Mouse (Mus musculus) right cerebral cortex, adult 2 months (tissue): ENCODE data around the gene Trmt2b.
"Not testable (repeated sequence)": the region's sequence is repeated elsewhere in the genome, so short reads cannot be mapped to it uniquely, and the experiment has no call there.

ENCODE experiments used
- DNase-seq, 2 experiments: peaks; one replicate each; pipeline ENCODE4 v3.0.0; 2021 to 2022; ENCODE audit warnings: low spot score in 2 of 2

Trmt2b gene

DNA sequence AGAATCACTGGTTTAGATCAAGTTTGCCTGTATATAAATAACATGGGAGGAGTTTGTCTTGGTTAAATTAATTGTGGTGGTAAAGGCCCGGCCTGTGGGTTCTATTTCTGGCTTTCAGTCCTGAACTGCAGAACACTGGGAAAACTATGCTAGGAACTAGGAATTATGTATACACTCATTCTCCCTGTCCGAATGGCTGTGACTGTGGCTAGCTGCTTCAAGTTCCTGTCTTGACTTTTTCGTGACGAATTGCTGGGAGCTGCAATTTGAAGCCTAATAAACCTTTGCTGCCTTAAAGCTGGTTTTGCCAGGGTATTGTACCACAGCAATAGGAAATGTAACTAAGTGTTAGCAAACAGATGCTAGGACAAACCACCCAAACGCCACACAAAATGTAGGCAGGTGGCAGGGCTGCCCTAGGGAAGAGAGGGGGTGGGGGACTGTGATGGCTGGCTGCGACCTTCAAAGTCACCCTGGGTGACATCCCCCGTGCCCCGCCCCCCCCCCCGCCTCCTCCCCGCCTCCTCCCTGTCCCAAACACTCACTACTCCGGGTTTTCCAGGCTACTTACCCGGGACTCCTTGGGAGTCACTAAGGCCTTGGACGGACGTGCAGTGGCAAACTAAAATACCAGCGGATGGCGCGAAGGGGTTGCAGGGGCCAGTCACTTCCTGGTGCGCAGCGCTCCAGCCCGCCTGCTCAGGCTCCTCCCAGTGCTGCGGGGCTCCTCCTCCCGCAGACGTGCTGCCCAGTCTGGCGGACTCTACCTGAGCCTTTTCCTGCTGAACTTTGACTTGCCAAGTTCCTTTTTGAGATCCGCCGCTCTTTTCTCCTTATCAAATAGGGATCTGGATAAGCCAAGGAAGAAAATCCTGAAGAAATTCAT, at the start of gene Trmt2b:
Trmt2b (minus strand) TSS at position 710 of the 886 bp plus-strand sequence.
- peak; percentile 29 for DNase-seq

DNA sequence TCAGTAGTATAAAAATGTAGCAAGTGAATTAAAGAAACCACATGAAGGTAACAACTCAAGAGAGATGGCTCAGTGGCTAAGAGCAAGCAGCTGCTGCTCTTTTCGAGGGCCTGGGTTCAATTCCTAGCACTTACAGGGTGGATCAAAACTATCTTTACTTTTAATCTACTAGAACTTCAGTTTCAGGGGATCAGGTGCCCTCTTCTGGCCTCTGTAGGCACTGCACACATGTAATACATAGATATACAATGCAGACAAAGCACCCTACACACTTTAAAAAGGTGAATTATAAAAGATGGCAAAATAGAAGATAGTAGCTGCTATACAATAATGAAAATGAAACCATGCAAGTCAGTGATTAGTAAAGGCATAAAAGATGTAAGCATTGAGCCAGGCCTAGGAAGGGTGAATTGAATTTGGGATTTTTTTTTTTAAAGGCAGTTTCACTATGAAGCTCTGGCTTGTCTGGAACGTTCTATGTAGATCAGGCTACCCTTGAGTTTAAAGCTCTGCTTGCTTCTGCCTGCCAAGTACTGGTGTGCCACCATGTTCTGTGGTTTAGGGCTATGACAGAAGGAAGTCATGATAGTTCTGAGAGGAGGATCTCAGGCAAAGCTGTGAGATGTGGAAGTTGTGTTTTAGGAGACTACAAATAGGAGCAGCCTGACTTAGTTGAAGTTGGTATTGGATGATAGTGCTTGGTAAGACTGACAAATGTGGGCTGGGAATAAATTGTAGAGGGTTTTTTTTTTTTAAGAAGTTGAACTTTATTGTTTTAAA, 42.6 kb upstream of the Trmt2b start:
- DNase-seq = peak in 1 of 2 experiments; percentile 16

DNA sequence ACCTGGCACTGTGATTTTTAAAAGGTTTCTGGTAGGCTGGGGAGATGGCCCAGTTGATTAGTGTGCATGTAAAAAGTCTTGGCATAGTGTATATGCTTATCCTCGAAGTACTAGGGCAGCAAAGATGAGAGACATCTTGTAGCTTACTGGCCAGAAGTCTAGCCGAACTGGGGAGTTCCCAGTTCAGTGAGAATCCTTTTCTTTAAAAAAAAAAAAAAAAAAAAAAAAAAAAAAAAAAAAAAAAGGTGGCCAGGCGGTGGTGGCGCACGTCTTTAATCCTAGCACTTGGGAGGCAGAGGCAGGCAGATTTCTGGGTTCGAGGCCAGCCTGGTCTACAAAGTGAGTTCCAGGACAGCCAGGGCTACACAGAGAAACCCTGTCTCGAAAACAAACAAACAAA, 34.4 kb upstream of the Trmt2b start:
- DNase-seq = not testable (repeated sequence)

DNA sequence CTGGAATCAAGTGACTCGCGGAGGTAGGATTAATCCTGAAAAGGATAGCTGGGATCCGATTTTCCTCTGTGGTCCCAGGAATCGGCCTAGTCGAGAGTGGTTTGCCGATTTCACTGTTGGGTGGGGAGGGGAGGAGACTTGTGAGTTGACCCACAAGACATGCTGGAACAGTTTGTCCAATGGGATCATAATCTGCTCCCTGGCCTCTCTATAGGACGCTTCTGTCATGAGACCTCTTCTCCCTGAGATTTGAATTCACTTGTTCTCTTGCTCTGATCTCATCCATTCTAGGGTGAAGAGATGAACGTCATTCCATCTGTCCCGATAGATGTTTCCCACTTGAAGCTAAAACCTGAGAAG, 31.5 kb upstream of the Trmt2b start:
- no peak for DNase-seq

DNA sequence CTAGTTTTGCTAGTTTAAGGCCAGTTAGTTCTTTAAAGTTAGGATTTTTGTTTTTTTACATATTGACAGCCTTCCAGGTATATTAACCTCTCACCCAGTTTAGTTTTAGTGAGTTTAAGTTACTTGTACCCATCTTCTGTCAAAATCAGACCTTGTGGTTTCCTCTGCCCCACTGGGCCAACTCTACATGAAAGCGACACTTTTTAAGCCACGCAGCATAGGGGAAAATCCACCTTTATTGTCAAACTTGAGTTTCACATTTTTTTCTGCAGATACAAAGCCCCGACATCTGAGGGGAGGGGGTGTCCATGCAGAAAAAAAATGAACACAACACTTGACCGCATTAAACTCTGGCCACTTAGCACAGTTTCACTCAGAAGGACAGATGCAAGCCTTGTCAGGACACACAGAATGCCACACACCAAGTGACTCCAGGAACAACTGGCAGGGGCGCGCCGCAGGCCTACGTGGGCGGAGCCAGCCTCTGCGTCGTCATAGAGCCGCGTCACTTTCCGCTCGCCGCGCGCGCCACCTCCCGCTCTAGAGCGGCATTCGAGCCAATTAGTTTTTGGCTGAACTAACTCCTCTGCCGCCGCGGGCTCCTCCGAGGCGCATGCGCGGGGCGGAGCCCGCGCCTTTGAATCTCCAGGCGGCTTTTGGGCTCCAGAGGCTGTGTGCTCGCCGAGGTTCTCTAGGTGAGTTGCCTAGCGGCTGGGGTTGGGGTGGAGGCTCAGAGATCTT, 30.9 kb upstream of the Trmt2b start, which contains the start of gene Cenpi:
Cenpi (plus strand) TSS at position 551 of the 741 bp plus-strand sequence.
- peak; percentile 83 to 84 for DNase-seq

DNA sequence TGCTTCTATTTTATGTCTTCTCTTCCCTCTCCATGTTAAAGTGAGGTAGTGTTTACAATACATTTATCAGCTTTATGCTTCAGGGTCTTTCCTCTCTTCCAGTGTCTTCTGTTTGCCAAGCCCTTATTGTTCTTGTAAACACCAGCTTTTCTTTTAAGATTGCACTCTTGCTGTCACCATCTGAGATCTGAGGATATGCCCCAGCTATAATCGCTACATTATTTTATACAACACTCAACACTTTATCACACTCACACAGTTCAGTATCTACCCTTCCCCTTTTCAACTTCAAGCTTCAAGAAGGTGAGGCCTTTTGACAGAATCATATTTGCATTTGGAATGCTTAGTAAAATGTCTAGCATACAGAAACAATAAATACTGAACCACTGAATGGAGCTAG, 26.5 kb upstream of the Trmt2b start:
- no peak for DNase-seq

DNA sequence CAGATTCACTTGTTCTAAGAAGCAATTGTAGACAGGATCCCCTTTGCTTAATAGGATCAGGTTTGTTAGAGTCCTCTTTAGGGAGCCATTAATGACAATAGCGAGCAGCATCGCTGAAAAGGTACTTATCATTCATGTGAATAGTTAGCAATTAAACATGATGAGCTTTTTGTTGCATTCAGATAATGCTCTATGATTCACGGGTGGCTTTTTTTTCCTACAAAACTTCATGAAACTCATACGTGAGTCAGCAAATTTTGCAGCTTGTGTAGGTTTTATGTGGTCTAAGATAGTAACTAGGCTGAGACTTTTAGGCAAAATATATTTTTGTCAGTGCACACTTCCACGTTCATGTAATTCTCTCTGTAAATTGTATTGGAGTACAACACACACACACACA, 23.4 kb upstream of the Trmt2b start:
- DNase-seq = no peak

DNA sequence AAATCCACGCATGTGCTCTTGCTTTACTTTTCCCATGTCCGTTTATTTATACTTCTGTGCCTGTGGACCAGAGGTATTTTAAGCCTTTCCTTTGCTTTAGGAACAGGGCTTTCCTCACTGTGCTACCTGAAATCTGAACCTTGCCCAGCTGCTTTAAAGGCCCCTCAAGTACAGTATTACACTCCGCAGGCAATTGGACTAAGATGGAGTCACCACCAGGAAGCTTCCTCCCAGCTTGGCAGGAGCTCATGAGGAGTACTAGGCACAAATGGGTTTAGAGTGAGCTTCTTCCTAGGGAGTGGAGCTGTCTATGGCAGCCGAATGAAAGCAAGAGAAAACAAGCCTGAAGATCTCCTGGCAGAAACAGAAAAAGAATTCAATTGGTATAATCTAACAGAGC, 20.4 kb upstream of the Trmt2b start:
- DNase-seq = peak in 1 of 2 experiments; percentile 13

DNA sequence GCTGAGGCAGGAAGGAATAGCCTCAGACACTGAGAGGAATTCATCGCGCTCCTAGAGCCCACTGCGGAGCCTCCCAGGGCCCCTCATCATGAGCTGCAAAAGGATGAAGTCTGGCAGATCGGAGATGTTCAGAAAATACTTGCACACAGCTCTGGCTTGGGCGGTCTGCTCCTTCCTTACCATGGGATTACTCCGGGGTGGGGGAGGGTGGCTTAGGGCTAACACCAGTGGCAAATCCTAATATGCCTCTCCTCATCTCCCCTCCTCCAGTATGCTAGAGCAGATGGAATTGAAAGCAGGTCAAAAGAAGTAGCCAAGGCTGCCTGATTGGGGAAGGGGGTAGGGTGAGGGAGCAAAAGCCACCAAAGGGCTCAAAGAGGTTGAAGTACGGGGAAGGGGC, 20.0 kb upstream of the Trmt2b start:
- DNase-seq = no peak

DNA sequence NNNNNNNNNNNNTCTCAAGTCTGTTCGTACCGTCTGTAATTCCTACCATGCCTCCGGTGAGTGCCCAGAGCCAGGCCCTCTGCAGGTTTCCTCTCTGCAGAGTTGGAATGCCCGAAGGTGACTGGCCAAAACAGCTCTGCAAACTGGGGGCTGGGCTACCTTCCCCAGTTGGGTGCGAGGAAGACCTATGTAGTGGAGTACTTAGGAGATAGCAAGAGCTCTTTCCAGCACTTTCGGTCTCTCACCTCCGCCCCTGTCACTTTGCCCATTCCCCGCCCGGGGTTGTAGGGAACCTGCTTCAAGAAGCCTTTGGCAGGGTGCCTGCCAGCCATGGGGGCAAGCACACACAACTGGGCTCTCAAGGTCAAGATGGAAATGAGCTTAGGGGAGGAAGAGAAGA, 19.5 kb upstream of the Trmt2b start:
- peak in 1 of 2 experiments; percentile 11 for DNase-seq

DNA sequence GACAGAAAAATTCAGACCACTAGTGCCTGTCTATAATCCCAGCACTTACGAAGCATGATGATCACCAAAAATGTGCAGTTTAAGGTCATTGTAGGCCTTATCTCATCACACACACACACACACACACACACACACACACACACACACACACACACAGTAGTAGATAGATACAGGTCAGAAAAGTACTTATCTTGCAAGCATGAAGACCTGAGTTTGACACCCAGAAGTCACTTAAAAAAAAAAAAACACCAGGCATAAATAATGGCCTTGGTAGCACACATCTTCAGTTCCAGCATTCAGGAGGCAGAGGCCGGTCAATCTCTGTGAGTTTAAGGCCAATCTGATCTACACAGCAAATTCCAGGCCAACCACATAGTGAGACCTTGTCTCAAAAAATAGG, 10.5 kb upstream of the Trmt2b start:
- DNase-seq = no peak

DNA sequence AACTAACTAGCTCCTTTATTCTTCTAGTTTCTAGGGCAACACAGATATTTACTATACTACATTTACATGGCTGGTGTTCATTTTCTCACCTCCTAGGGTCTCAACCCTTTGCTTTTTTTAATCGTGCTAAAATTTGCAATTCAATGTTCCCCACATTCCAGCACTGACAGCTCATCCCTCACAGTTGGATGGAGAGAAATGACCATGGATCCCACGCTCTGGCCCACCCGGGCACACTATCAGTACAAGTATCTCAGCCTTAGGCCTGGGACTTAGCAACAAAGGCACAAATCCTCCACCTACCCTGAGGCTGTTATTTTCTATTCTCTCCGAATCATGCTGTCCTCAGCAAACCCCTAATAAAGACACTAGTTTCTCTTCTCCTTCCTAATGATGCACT, 9.0 kb upstream of the Trmt2b start:
- DNase-seq = no peak

DNA sequence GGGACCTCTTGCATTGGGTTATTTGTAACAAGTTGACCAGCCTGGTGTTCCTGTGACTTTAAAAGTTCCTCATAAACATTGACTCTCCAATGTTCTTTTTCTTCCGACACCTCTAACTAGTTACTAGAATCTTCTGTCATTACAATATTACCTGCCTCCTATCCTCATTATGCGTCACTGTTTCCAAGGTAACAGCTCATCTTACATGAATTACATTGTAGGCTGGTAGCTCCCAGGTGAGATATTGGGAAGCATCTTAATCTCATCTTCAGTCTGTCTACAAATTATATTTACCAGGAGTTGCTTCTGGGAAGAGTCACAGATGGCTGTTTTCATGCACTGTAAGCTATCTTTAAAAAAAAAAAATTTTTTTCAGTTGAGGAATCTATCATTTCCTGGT, 8.3 kb upstream of the Trmt2b start:
- DNase-seq = no peak

DNA sequence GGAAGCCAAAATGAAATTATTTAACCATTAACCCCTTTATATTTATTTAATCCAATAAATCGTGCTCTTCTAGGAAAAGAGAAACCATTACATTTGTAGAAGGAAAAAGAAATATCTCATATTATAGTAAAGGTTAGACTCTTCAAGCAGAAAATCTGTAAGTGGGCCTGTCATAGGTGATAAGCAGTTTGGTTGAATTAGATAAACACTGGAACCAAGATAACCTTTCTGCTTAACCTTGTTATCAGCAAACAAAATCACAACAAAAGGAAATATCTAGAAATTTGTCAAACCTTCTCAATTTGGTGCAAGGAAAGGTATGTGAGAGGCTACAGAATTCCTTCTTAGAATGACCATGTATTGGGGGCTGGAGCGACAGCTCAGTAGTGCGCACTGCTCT, 3.7 kb upstream of the Trmt2b start:
- no peak for DNase-seq

DNA sequence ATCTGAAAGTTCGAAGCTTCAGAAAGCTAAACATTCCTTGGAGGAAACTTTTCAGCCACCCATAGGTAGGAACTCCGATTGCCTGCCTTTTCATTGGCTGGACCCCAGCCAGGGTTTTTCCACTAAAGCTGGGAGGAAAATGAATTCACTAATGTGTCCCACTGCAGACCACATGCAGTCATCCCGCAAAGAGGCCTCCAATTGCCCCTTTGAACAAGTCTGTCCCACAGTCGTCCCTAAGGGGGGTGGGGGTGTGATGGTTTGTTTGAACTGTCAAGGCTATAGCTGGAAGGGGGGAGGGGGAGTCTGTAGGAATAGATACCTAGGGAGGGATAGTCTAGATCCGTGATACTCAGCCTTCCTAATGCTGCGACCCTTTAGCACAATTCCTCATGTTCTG, 1.1 kb downstream of the Trmt2b start:
- DNase-seq = no peak

DNA sequence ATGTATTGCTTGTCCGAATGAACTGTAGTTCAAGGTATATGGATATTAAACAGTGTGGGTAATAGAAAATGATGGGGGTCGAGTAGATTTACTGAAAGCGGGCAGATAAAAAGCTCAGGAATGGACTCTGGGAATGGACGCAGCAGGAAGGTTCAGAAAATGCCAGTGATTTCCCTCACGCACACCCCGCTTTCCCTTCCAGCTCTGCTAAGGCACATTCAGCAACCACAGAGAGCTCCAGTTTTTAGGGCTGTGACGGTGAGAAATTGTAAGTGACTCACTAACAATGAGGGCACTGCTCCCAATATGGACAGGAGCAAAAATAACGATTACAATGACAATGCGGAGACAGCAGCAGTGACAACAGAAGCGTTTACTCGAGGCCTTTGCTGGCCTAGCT, 14.7 kb downstream of the Trmt2b start:
- no peak for DNase-seq

DNA sequence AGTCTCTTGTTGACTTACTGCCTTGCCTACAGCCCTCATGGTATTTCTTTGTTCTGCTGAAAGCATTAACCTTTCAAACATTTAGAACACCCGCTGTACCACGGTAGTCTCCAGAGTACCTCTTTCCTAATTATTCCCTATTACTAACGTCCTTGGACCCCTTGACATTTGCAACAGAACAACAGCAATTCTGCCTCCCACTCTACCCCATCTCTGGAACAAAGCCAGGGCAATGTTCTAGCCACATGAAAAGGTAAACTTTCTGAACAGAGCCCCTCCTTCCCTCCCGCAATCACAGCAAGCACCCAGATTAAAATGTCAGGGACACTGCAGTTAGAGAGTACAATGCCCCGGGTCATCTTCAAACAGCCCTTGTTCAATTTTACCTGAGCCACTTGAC, 15.6 kb downstream of the Trmt2b start:
- DNase-seq = no peak

DNA sequence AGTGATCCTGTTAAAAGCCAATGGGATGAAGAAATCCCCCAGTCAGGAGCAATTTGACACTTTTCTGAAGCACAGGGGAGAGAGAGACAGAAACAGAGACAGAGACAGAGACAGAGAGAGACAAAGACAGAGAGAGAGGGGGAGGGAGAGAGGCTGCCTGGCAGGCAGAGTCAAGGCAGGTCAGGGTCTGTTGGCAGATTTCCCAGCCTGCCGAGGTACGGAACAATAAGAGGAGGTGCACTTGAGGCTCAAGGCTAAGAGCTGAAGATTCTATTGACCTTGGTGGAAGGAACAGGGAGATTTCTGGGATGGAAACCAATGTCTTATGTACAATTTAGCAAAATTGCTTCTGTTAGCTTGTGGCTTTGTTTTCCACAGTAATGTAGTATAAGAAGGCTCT, 28.6 kb downstream of the Trmt2b start:
- no peak for DNase-seq

DNA sequence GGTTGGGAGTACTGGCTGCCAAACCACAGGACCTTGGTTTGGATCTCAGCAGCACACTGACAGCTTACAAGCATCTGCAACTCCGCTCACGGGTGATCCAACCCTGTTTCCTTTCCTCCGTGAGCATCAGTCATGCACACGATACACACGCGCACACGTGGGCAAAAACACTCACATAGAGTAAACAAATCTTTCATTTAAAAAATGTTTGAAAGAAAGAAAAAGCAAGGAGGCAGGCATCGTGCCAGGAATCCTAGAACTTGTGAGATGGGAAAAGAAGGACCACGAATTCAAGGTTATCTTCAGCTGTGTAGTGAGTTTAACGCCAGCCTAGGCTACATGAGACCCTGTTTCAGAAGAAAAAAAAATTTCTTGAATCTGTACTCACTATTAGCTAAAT, 30.8 kb downstream of the Trmt2b start:
- no peak for DNase-seq

DNA sequence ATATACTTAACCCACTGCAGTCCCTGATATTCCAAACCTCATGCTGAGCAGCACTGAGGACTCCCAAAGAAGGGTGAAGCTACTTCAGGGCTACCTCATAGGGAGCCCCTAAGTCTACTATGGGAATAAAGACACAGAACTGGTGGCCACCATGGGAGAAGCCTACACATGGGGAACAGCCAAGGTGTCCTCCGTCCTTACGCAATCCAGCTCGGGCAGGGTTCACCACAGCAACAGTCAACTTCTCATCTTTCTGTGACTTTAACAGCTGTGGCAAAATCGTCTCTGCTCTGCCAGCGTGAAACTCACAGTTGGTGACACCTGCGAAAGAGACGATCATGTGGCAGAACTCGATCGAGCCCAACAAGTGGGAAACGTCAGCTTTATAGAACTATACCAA, 38.5 kb downstream of the Trmt2b start:
- DNase-seq = no peak

DNA sequence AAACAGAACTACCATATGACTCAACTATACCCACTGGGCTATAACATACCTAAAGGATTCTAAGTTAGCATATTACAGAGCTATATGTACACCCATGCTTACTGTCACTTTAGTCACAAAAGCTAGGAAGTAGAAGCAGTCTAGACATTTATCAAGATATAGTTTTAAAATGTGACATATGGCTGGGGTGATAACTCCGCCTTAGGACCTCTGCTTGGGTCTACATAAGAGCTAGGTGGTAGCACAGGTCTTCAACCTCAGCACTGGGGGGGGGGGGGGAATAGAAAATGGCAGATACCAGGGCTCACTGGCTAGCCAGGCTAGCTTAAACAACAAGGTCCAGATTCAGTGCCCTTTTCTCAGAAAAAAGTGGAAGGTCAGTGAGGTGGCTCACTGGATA, 43.7 kb downstream of the Trmt2b start:
- no peak for DNase-seq

DNA sequence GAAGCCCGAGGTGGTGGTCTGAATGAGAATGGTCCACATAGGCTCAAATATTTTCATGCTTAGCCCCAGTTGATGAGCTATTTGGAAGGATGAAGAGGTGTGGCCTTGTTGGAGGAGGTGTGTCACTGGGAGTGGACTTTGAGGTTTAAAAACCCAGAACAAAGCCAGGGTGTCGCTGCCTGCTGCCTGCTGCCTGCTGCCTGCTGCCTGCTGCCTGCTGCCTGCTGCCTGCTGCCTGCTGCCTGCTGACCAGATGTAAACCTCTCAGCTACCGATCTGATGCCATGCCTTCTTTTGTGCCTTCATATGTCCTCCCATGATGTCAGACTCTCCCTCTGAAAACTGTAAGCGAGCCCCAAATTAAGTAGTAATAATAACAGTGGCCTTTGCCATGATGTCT, 54.9 kb downstream of the Trmt2b start, which contains the start of gene Nox1:
Nox1 (minus strand) TSS at position 101 of the 400 bp plus-strand sequence.
- DNase-seq = no peak
